Mouse (Mus musculus): Measurements from ENCODE around the gene Spocd1. TPM values are rescaled to one million over a fixed set of nuclear protein-coding genes. Genes with fewer than 3 reads are reported as not detected.

Spocd1 gene
- 0.06 TPM in 1 of 2 replicates, not detected in the other for polyA plus RNA-seq (2012; ENCODE audit: low replicate concordance)

GRCm38 (mm10) chr4:129928949-129929348 lies at the start of gene Spocd1:
Gene Spocd1, plus strand, starts transcription at chr4:129929249.

DNA sequence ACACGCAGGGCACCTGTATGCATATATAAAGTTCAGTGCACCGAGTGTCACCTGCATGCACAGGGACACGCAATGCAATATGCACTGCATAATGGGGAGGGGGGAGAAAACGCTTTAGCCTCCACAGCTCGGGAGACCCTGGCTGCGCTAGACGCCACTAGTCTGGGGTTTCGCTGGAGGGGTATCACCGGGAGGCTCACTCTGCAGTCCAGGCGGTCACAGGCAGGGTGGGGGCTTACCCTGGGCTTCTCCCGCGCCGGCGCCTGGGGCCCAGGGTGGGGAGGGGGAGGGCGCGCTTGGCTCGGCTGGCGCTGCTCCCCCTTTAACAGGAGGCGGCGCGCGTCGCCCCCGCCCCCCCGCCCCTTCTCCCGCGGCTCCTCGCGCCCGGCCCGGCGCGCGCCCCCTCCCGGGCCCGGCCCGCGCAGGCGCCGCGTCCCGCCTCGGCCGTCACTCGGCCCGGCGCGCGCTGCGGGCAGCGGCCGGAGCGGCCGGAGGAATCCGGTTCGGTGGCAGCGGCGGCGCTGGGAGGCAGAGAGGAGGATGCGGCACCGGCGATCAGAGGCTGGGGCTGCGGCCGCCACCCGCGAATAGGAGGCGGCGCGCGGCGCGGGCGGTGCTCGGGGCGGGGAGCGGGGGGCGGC lies 55.5 kb downstream of the Spocd1 start, which contains the start of gene Adgrb2:
TSS of gene Adgrb2 (plus strand) at position 450 of the 641 bp plus-strand sequence.

Other genes with a start within 250 kb of the Spocd1 start
- gene Tmem39b, start 232.4 kb upstream of the Spocd1 start, polyA plus RNA-seq (2012; ENCODE audit: low replicate concordance), result 43.2 and 83.9 TPM in 2 replicates
- gene Khdrbs1, start 186.9 kb upstream of the Spocd1 start, polyA plus RNA-seq (2012; ENCODE audit: low replicate concordance), result 208 and 269 TPM in 2 replicates
- gene Ptp4a2, start 118.0 kb upstream of the Spocd1 start, polyA plus RNA-seq (2012; ENCODE audit: low replicate concordance), result 38.9 and 43.7 TPM in 2 replicates
- 2.2 and 5.6 TPM in 2 replicates for gene Adgrb2, start 55.6 kb downstream of the Spocd1 start, polyA plus RNA-seq (2012; ENCODE audit: low replicate concordance)
- gene Col16a1, start 118.6 kb downstream of the Spocd1 start, polyA plus RNA-seq (2012; ENCODE audit: low replicate concordance), result 2.6 and 2.8 TPM in 2 replicates
- 39.8 and 50.2 TPM in 2 replicates for gene Pef1, start 173.3 kb downstream of the Spocd1 start, polyA plus RNA-seq (2012; ENCODE audit: low replicate concordance)
- not detected in 2 replicates for gene Hcrtr1, start 210.1 kb downstream of the Spocd1 start, polyA plus RNA-seq (2012; ENCODE audit: low replicate concordance)
- gene Tinagl1, start 245.9 kb downstream of the Spocd1 start, polyA plus RNA-seq (2012; ENCODE audit: low replicate concordance), result 57.1 and 67.5 TPM in 2 replicates

Measured in leukemia stem cell, adult 10-12 weeks (primary cell).